9 mouse cellular contexts compared by ENCODE assay signal in genomic region chr1:34077422-34077790, GRCm38 (mm10).
DNase-seq lines count a peak whose midpoint lies in the region; ATAC-seq and TF ChIP-seq lines count a peak whose summit lies in the region.
"Had no signal": no experiment of that assay in that cellular context is flagged by ENCODE, and none has a peak within 500 bp of the region (broad histone marks: within the 10 kb centered on the region; RNA-seq: fewer than 3 reads in every experiment).

No protein-coding gene starts in this region.

- 14% methylated on average over 7 of the region's 7 CpGs for WGBS in heart, embryonic 13.5 days
- WGBS in midbrain, embryonic 10.5 days = 16% methylated on average over 7 of the region's 7 CpGs
- WGBS in midbrain, embryonic 15.5 days = 22% methylated on average over 7 of the region's 7 CpGs
- WGBS in limb, embryonic 10.5 days = 19% methylated on average over 7 of the region's 7 CpGs
- WGBS in stomach, embryonic 15.5 days = 21% methylated on average over 7 of the region's 7 CpGs

- H3K27ac ChIP-seq in heart, embryonic 13.5 days (replicated peaks) = no peak overlapping the region
- H3K27ac ChIP-seq in midbrain, embryonic 10.5 days (replicated peaks) = peak overlapping the region; percentile 28; the same call in 1 of the 2 replicates
- H3K27ac ChIP-seq in midbrain, embryonic 15.5 days = no peak overlapping the region
- H3K27ac ChIP-seq in limb, embryonic 10.5 days = no peak overlapping the region
- no peak overlapping the region for H3K27ac ChIP-seq in stomach, embryonic 15.5 days
- no peak overlapping the region for H3K27ac ChIP-seq in left cerebral cortex, adult 2 months

- H3K36me3 ChIP-seq in heart, embryonic 13.5 days = no peaks in the 10 kb centered on the region
- no peaks in the 10 kb centered on the region for H3K36me3 ChIP-seq in midbrain, embryonic 10.5 days
- H3K36me3 ChIP-seq in midbrain, embryonic 15.5 days (replicated peaks) = no peaks in the 10 kb centered on the region
- no peaks in the 10 kb centered on the region for H3K36me3 ChIP-seq in limb, embryonic 10.5 days
- H3K36me3 ChIP-seq in stomach, embryonic 15.5 days = no peaks in the 10 kb centered on the region

- intact Hi-C loops in left cerebral cortex, adult 2 months (cut with DNase I) = no loop called here

- no peak for ATAC-seq in heart, embryonic 13.5 days (ENCODE audit: extremely low read depth, insufficient number of reproducible peaks, low FRiP score, low TSS enrichment)
- ATAC-seq in midbrain, embryonic 15.5 days (replicated peaks) = no peak; the same call in 1 of the 2 replicates
- ATAC-seq in stomach, embryonic 15.5 days (ENCODE audit: insufficient read depth, low FRiP score, low read depth) = peak; percentile 54; the same call in 1 of the 2 replicates

- no peak for DNase-seq in heart, postnatal 4 days
- no peak for DNase-seq in midbrain, embryonic 10.5 days (ENCODE audit: low spot score)
- no peak for DNase-seq in limb, embryonic 10.5 days (ENCODE audit: low spot score)
- DNase-seq in left cerebral cortex, adult 8-10 months (ENCODE audit: low spot score in 2 of 2) = no peak
- DNase-seq in left cerebral cortex, adult 2 months (ENCODE audit: extremely low spot score in 1 of 2, low spot score in 2 of 2) = no peak
- DNase-seq: layer of hippocampus, adult 9-11 months had no signal

- peak overlapping the region; percentile 63 for H3K4me2 ChIP-seq in heart, embryonic 13.5 days
- H3K4me2 ChIP-seq in midbrain, embryonic 15.5 days = no peak overlapping the region; the same call in 1 of the 2 replicates
- peak overlapping the region; percentile 34 for H3K4me2 ChIP-seq in stomach, embryonic 15.5 days

- TF ChIP-seq CTCF in left cerebral cortex, adult 2 months (IDR thresholded peaks at IDR 0.05) = no peak

- no peaks in the 10 kb centered on the region for H3K27me3 ChIP-seq in heart, embryonic 13.5 days (replicated peaks)
- H3K27me3 ChIP-seq in midbrain, embryonic 10.5 days (ENCODE audit: low read depth, poor library complexity, severe bottlenecking) = no peaks in the 10 kb centered on the region
- no peaks in the 10 kb centered on the region for H3K27me3 ChIP-seq in midbrain, embryonic 15.5 days (replicated peaks)
- no peaks in the 10 kb centered on the region; the same call in 1 of the 2 replicates for H3K27me3 ChIP-seq in limb, embryonic 10.5 days (ENCODE audit: low read depth, poor library complexity, severe bottlenecking)
- H3K27me3 ChIP-seq in stomach, embryonic 15.5 days (replicated peaks) = no peaks in the 10 kb centered on the region

- H3K9me3 ChIP-seq in heart, embryonic 13.5 days = no peaks in the 10 kb centered on the region
- H3K9me3 ChIP-seq in midbrain, embryonic 10.5 days (replicated peaks) = no peaks in the 10 kb centered on the region
- H3K9me3 ChIP-seq in midbrain, embryonic 15.5 days = no peaks in the 10 kb centered on the region
- no peaks in the 10 kb centered on the region for H3K9me3 ChIP-seq in limb, embryonic 10.5 days (replicated peaks)
- H3K9me3 ChIP-seq in stomach, embryonic 15.5 days = no peaks in the 10 kb centered on the region

- H3K4me1 ChIP-seq in heart, embryonic 13.5 days = peaks cover 47% of the 10 kb centered on the region
- H3K4me1 ChIP-seq in midbrain, embryonic 10.5 days = peaks cover 38% of the 10 kb centered on the region
- H3K4me1 ChIP-seq in midbrain, embryonic 15.5 days = peaks cover 16% of the 10 kb centered on the region
- peaks cover 27% of the 10 kb centered on the region for H3K4me1 ChIP-seq in limb, embryonic 10.5 days
- no peaks in the 10 kb centered on the region for H3K4me1 ChIP-seq in stomach, embryonic 15.5 days

- peak overlapping the region; percentile 32 for H3K4me3 ChIP-seq in heart, embryonic 13.5 days
- H3K4me3 ChIP-seq in midbrain, embryonic 10.5 days = peak overlapping the region; percentile 7; the same call in 1 of the 2 replicates
- no peak overlapping the region for H3K4me3 ChIP-seq in midbrain, embryonic 15.5 days
- H3K4me3 ChIP-seq in limb, embryonic 10.5 days = peak overlapping the region; percentile 24; the same call in 1 of the 2 replicates
- H3K4me3 ChIP-seq in stomach, embryonic 15.5 days (replicated peaks) = peak overlapping the region; percentile 23; the same call in 1 of the 2 replicates
- no peak overlapping the region for H3K4me3 ChIP-seq in left cerebral cortex, adult 2 months

- H3K9ac ChIP-seq in heart, embryonic 13.5 days = peak overlapping the region; percentile 71
- H3K9ac ChIP-seq in midbrain, embryonic 15.5 days = no peak overlapping the region
- H3K9ac ChIP-seq in stomach, embryonic 15.5 days = no peak overlapping the region

Comparison
In these comparisons a context has a peak if more than half of its experiments do, and no peak if none do; other contexts are left out.
1. H3K4me3 ChIP-seq: peak in heart, embryonic 13.5 days (single experiment), midbrain, embryonic 10.5 days (single experiment), limb, embryonic 10.5 days (single experiment) and stomach, embryonic 15.5 days (single experiment); none in midbrain, embryonic 15.5 days (single experiment) and left cerebral cortex, adult 2 months (single experiment).